Mouse (Mus musculus) E14TG2a.4 (cell line): ENCODE results near the gene Gne.

Experiments
- H3K27me3 ChIP-seq: 2 replicates; pipeline ENCODE4 v1.6.1; 2014; ENCODE audit warnings: low read length, control low read depth; ENCODE audit not compliant: insufficient read depth
- H3K36me3 ChIP-seq: 2 replicates; pipeline ENCODE4 v1.6.1; 2014; ENCODE audit warnings: low read length, control low read depth; ENCODE audit not compliant: insufficient read depth
- H3K4me1 ChIP-seq: replicated peaks from 2 replicates; pipeline ENCODE4 v1.6.1; 2014; ENCODE audit warnings: low read depth, low read length, control low read depth
- H3K4me3 ChIP-seq: replicated peaks from 2 replicates; pipeline ENCODE4 v1.5.1; 2014; ENCODE audit warnings: mild to moderate bottlenecking, low read length
- H3K9me3 ChIP-seq: 2 replicates; pipeline ENCODE4 v1.6.1; 2014; ENCODE audit warnings: low read length, control low read depth
- CTCF ChIP-seq: conservative IDR thresholded peaks from 2 replicates; pipeline ENCODE4 v1.5.1; 2014; ENCODE audit warnings: low read length
- NANOG ChIP-seq: IDR thresholded peaks from 2 replicates; pipeline ENCODE4 v1.6.1; 2014; ENCODE audit warnings: borderline replicate concordance, low read length, mixed read lengths
- POU5F1 ChIP-seq: IDR thresholded peaks from 2 replicates; pipeline ENCODE4 v1.6.1; 2014; ENCODE audit warnings: low read length, borderline replicate concordance

Gene Gne

DNA sequence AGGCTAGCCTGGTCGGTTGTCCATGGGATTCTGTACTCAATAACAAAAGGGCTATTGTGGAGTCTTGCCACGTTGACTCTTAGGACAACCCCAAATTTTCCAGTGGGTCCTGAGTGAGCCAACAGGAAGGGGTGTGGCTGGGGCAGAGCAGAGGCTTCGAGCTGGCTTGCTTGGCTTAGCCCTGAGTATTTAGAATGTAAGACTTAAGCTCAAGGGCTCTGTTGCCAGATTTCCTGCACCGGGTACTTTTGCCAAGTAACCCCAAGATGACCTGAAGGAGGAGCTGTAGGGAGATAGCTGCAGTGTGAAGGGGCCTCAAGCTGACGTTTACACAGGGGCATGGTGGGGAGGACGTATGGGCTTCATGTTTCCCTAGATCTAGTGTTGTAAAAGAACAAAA, 23.4 kb upstream of the Gne start:
- H3K9me3 ChIP-seq = no peaks in the 10 kb centered on the region
- peaks cover 39% of the 10 kb centered on the region for H3K27me3 ChIP-seq
- TF ChIP-seq CTCF (no peak), POU5F1 (no peak), NANOG (no peak)
- no peak overlapping the region for H3K4me3 ChIP-seq
- peaks cover 40% of the 10 kb centered on the region for H3K4me1 ChIP-seq
- no peaks in the 10 kb centered on the region for H3K36me3 ChIP-seq

DNA sequence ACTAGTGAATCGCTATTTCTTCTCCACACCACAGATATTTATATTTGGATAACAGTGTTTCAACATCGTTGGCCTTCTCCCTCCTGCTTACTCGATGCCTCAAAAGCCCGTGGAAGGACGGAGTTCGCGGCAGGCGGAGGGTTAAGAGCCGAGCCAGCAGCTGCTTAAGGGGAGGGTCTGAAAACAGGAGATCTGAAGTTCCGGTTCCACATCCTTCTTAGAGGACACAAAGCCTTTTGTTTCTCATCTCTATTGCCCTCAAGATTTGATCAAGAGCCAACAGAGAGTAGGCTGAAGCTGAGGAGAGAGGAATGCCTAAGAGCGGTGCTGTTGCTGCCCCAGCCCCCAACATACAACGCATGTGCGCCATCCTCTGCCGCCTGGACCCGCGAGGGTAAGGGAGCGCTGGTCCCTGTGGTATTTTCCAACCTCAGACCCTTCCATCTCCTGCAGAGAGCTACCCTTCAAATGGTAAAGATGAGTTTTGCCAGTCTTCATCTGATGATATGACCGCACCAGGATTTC, 22.4 kb upstream of the Gne start:
- peak overlapping the region; percentile 41 for H3K4me3 ChIP-seq
- no peaks in the 10 kb centered on the region for H3K36me3 ChIP-seq
- no peaks in the 10 kb centered on the region for H3K9me3 ChIP-seq
- peaks cover 40% of the 10 kb centered on the region for H3K4me1 ChIP-seq
- TF ChIP-seq POU5F1 (no peak), NANOG (no peak), CTCF (no peak)
- H3K27me3 ChIP-seq = peaks cover 39% of the 10 kb centered on the region

DNA sequence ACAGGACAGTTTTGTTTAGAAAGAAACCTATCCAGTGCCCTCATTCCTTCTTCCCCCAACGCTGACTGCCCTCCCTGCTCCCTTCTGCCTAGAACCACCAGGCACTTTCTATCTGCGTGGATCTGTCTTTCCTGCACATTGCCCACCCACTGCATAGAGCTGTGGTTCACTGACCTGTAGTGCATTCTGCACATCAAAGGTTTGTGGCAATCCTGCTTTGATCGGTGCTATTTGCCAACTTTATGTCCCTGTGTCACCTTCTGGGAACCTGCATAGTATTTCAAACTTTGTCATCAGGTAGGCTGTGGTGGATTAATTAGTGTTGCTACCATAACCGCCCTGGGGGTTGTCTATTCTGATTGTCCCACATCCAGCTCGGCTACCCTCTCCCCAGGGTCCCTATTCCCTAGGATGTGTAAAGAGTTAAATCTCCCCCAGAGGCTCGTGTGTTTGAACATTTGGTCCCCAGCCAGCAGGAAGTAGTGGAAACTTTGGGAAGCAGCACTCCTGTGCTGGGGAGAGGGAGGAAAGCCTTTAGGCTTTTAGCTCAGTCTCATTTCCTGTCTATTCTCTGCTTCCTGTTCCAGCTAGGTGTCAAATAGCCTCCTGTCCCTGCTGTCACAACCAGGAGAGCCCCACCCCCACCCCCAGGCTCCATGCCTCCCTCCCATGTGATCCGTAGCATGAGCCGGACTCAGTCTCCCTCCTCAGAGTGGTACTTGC, 20.4 kb upstream of the Gne start:
- Histone ChIP-seq H3K27me3 (peaks cover 44% of the 10 kb centered on the region), H3K4me1 (peaks cover 40% of the 10 kb centered on the region), H3K36me3 (no peaks in the 10 kb centered on the region), H3K9me3 (no peaks in the 10 kb centered on the region), H3K4me3 (no peak overlapping the region)
- TF ChIP-seq CTCF (no peak), POU5F1 (no peak), NANOG (no peak)

DNA sequence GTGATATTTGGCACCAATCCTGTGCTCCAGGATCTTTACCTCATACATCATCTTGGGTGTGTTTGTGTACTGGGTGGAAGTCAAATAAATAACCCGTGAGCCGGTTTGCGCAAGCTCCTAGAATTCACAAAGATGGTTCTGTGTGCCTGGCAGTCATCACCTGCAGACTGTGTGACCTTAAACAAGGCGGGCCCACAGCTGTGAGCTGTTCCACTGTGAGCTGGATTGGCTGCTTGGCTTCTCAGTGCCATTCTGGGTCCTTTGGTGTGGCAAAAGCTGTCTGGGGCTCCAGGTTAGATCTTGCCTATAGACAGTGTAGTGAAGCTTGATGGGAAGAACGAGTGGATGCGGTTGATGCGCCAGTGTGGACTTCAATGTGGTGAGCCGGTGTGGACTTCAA, 19.6 kb upstream of the Gne start:
- no peaks in the 10 kb centered on the region for H3K36me3 ChIP-seq
- H3K27me3 ChIP-seq = peaks cover 44% of the 10 kb centered on the region
- H3K9me3 ChIP-seq = no peaks in the 10 kb centered on the region
- no peak overlapping the region for H3K4me3 ChIP-seq
- TF ChIP-seq CTCF (no peak), POU5F1 (no peak), NANOG (no peak)
- peaks cover 41% of the 10 kb centered on the region for H3K4me1 ChIP-seq

DNA sequence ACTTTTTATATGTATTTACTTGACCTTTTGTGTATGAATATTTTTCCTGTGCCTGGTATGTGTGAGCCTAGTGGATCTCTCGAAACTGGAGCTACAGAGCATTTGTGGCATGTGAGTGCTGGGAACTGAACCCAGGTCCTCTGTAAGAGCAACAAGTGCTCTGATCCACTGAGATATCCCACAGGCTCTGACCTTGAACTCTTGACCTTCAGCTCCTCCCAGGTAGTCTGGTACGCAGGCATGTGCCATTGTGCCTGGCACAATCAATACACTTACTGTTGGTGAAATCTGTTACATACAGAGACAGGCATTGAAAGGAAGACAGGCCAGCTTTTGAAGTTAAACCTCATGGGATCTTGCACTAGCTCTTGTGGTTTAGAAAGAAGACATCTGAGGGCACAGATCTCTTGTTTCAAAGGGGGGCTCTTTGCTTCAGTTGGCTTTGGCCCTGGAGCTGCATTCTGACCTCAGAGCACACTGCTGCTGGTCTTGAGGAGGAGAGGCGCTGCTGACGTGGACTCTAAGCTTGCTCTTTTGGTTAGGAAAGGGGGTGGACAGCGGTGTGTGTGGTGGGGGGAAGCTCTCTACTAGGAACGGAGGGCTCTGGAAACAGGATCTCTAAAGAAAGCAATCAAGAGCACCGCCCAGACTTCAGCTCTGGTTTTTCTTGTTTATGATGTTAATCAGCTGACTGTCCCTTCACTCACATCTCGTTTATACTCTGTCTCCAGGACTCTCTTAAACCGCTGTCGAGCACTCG, 13.8 kb upstream of the Gne start:
- Histone ChIP-seq H3K9me3 (no peaks in the 10 kb centered on the region), H3K4me3 (no peak overlapping the region), H3K36me3 (no peaks in the 10 kb centered on the region), H3K27me3 (peaks cover 17% of the 10 kb centered on the region), H3K4me1 (peaks cover 26% of the 10 kb centered on the region)
- TF ChIP-seq NANOG = no peak
- TF ChIP-seq POU5F1 = no peak
- TF ChIP-seq CTCF = no peak

DNA sequence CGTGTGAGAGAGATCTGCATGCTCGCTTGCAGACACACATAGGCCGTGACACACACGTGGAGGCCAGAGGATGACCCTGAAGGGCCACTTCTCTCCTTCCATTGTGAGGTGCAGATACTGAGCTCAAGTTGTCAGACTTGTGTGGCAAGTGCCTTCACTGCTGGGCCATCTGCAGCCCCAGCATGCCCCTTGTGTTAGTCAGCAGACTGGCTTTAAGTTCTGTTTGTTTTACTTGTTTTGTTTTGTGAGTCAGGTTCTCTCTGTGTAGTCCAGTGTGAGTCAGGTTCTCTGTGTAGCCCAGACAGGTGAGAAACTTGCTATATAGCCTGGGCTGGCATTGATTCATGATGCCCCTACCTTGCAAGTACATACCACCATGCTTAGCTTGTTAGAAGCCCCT, 10.5 kb upstream of the Gne start:
- H3K9me3 ChIP-seq = no peaks in the 10 kb centered on the region
- no peak overlapping the region for H3K4me3 ChIP-seq
- TF ChIP-seq POU5F1 = no peak
- TF ChIP-seq NANOG = no peak
- TF ChIP-seq CTCF = no peak
- H3K4me1 ChIP-seq = peaks cover 26% of the 10 kb centered on the region
- H3K36me3 ChIP-seq = no peaks in the 10 kb centered on the region
- peaks cover 12% of the 10 kb centered on the region for H3K27me3 ChIP-seq

DNA sequence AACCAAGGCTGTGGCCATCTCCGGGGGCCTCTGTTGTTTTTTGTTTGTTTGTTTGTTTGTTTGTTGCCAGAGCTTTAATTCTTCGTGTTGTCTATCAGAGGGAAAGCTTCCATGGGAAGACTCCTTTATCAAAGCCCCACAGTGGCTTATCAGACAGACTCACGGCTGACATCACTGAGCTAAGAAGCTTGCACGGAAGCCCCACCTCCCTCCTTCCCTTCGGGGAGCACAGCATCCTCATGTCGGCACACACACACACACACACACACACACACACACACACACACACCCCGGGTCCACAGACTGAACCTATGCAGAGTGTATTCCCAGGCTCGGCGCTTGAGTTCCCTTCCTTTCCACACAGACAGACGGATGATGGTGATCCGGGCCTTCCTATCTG, 8.4 kb upstream of the Gne start:
- Histone ChIP-seq H3K4me1 (peaks cover 12% of the 10 kb centered on the region), H3K9me3 (no peaks in the 10 kb centered on the region), H3K4me3 (no peak overlapping the region), H3K27me3 (peaks cover 18% of the 10 kb centered on the region), H3K36me3 (no peaks in the 10 kb centered on the region)
- no peak for TF ChIP-seq POU5F1
- no peak for TF ChIP-seq CTCF
- TF ChIP-seq NANOG = no peak

DNA sequence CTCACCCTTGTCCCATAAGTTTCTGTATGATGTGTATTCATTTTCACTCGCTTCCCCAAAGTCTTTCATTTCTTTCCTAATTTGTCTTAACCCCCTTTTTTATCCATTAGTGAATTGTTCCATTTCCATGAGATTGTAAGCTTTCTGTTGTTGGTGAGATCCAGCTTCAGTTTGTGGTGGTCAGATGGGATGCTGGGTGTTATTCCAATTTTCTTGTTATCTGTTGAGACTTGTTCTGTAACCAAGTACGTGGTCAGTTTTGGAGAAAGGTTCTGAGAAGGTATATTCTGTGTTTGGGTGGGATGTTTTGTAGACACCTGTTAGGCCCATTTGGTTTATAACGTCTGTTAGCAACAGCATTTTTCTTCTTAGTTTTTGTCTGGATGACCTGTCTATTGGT, 1.6 kb upstream of the Gne start:
- Histone ChIP-seq H3K4me3 (no peak overlapping the region), H3K4me1 (peaks cover 23% of the 10 kb centered on the region), H3K36me3 (no peaks in the 10 kb centered on the region), H3K9me3 (no peaks in the 10 kb centered on the region), H3K27me3 (peaks cover 21% of the 10 kb centered on the region)
- TF ChIP-seq NANOG (no peak), POU5F1 (no peak)

DNA sequence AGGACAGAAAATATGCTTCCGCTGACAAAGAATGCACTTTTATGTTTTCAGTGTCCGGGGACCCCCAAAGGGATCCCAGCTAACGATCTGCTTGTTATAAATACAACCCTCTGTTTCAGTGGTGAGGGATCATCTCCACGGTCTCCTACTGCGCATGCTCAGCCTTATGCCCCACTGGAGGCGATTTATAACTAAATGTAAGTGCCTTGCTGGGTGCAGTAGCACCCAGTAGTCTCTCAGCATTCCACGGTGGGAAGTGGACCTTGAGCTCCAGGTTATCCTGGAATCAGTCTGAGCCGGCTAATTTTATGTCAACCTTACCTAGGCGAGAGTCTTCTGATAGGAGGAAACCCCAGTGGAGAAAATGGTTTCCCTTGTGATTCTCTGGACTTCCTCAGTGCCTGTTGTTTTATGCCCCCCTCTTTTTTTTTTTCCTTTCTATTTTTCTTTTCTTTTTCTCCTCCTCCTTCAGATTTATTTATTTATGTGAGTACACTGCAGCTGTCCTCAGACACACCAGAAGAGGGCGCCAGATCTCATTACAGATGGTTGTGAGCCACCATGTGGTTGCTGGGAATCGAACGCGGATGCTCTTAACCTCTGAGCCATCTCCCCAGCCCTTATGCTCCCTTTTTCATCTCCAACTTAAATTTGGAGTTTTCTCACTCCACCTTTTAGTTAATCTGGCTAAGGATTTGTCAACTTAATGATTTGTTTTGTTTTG, 787 bp upstream of the Gne start:
- no peaks in the 10 kb centered on the region for H3K9me3 ChIP-seq
- no peak overlapping the region for H3K4me3 ChIP-seq
- peaks cover 21% of the 10 kb centered on the region for H3K27me3 ChIP-seq
- H3K36me3 ChIP-seq = no peaks in the 10 kb centered on the region
- H3K4me1 ChIP-seq = peaks cover 23% of the 10 kb centered on the region
- TF ChIP-seq NANOG = no peak
- peak; percentile 54 for TF ChIP-seq CTCF
